Mouse (Mus musculus) kidney, postnatal 14 days (tissue): Measurements from ENCODE around the gene Tmem184c.

ENCODE experiments used
- DNase-seq: peaks from one replicate; pipeline ENCODE4 v3.0.0; 2022; ENCODE audit warnings: mixed read lengths

Tmem184c gene

GRCm38 (mm10) chr8:77610374-77610969 is at the start of gene Tmem184c:
Gene Tmem184c, minus strand, starts transcription at chr8:77610698.
- DNase-seq = peak; percentile 97

GRCm38 (mm10) chr8:77659534-77660080 is 49.1 kb upstream of the Tmem184c start:
- DNase-seq = no peak

GRCm38 (mm10) chr8:77658356-77658755 is 47.9 kb upstream of the Tmem184c start:
- no peak for DNase-seq

- DNase-seq = no peak
These were observed 40.2 kb upstream of the Tmem184c start for GRCm38 (mm10) chr8:77650646-77651190.

- no peak for DNase-seq
These were observed 29.8 kb upstream of the Tmem184c start for GRCm38 (mm10) chr8:77640093-77640839.

- DNase-seq = no peak
These were observed 27.1 kb upstream of the Tmem184c start for GRCm38 (mm10) chr8:77637593-77637992.

GRCm38 (mm10) chr8:77634035-77634434 is 23.5 kb upstream of the Tmem184c start:
- no peak for DNase-seq

- DNase-seq = no peak
These were observed 22.7 kb upstream of the Tmem184c start for GRCm38 (mm10) chr8:77633211-77633610.

- no peak for DNase-seq
These were observed 20.2 kb upstream of the Tmem184c start for GRCm38 (mm10) chr8:77630691-77631090.

GRCm38 (mm10) chr8:77629858-77630537 is 19.5 kb upstream of the Tmem184c start:
- peak; percentile 83 for DNase-seq

GRCm38 (mm10) chr8:77623677-77624209 is 13.2 kb upstream of the Tmem184c start:
- no peak for DNase-seq

- DNase-seq = peak; percentile 67
These were observed 7.4 kb upstream of the Tmem184c start for GRCm38 (mm10) chr8:77617916-77618315.

GRCm38 (mm10) chr8:77609621-77610020 is 877 bp downstream of the Tmem184c start:
- no peak for DNase-seq

- no peak for DNase-seq
These were observed 26.3 kb downstream of the Tmem184c start for GRCm38 (mm10) chr8:77584174-77584573.

GRCm38 (mm10) chr8:77577674-77578073 is 32.8 kb downstream of the Tmem184c start:
- DNase-seq = no peak

- DNase-seq = no peak
These were observed 36.3 kb downstream of the Tmem184c start for GRCm38 (mm10) chr8:77574229-77574628.

- DNase-seq = no peak
These were observed 49.1 kb downstream of the Tmem184c start for GRCm38 (mm10) chr8:77561441-77561840.

GRCm38 (mm10) chr8:77552491-77552890 is 58.0 kb downstream of the Tmem184c start:
- DNase-seq = no peak

- DNase-seq = peak; percentile 59
These were observed 60.5 kb downstream of the Tmem184c start for GRCm38 (mm10) chr8:77549881-77550580.

- peak; percentile 96 for DNase-seq
These were observed 61.3 kb downstream of the Tmem184c start, which contains the start of gene Prmt9 for GRCm38 (mm10) chr8:77549121-77549706. Gene Prmt9, plus strand, starts transcription at chr8:77549397.
